Mouse (Mus musculus): ENCODE measurements around the gene Thop1. TPM values are rescaled to one million over a fixed set of nuclear protein-coding genes. Genes with fewer than 3 reads are reported as not detected.
"Not testable (repeated sequence)": the region's sequence is repeated elsewhere in the genome, so short reads cannot be mapped to it uniquely, and the experiment has no call there.

Gene Thop1
- polyA plus RNA-seq, 2 experiments = 15.0 to 21.7 TPM

GRCm38 (mm10) chr10:81057406-81058130, 12.3 kb upstream of the Thop1 start:
- TF ChIP-seq CTCF (IDR thresholded peaks at IDR 0.05; ENCODE audit: low read depth) = no peak
- no peak for TF ChIP-seq EP300 (IDR thresholded peaks at IDR 0.05; ENCODE audit: low read depth)
- DNase-seq (ENCODE audit: low read depth in 3 of 3, low spot score in 3 of 3) = no peak

DNA sequence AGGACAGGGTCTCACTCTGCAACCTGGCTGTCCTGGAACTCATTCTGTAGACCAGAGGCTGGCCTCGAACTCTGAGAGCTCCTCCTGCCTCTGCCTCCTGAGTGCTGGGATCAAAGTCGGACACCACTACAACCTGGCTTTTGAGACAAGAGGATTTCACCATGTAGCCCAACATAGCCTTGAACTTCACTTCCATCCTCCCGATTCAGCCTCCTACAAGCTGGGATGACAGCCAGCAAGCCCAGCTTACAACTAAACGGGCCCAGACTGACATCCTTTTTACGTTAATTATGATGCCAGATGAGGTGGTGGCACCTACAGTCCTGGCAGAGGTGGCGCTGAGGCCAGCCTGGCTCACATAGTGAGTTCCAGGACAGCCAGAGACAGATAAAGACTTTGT, 10.9 kb upstream of the Thop1 start:
- H3K4me3 ChIP-seq (ENCODE audit: insufficient read depth in 1 of 2, low read depth in 2 of 2, low read length in 2 of 2) = peak overlapping the region; percentile 86 to 95
- DNase-seq (ENCODE audit: low read depth in 3 of 3, low spot score in 3 of 3) = no peak
- no peak for TF ChIP-seq EP300 (IDR thresholded peaks at IDR 0.05; ENCODE audit: low read depth)
- no peak for TF ChIP-seq CTCF (IDR thresholded peaks at IDR 0.05; ENCODE audit: low read depth)
- H3K4me2 ChIP-seq (ENCODE audit: low read depth) = peak overlapping the region; percentile 82
- H3K9me3 ChIP-seq (ENCODE audit: control insufficient read depth, low read length) = no peaks in the 10 kb centered on the region
- peaks cover 0 to 8% of the 10 kb centered on the region in 2 experiments; a peak in 2 of 4 replicates for H3K4me1 ChIP-seq (replicated peaks; ENCODE audit: control insufficient read depth in 2 of 2, insufficient read depth in 2 of 2, low read length in 1 of 2)
- WGBS (ENCODE audit: insufficient replicate concordance) = 77% methylated on average over 6 of the region's 6 CpGs
- H3K9ac ChIP-seq (replicated peaks) = peak overlapping the region; percentile 65; the same call in 1 of the 2 replicates
- no peak for ATAC-seq (ENCODE audit: insufficient read depth)
- no peak overlapping the region for H3K27ac ChIP-seq
- H3K36me3 ChIP-seq (replicated peaks; ENCODE audit: control insufficient read depth, insufficient read depth, low read depth) = no peaks in the 10 kb centered on the region
- no peaks in the 10 kb centered on the region for H3K27me3 ChIP-seq (ENCODE audit: control insufficient read depth, insufficient read depth, low read length)

More at GRCm38 (mm10) chr10:81057406-81058130, 12.3 kb upstream of the Thop1 start:
- no peak for ATAC-seq (ENCODE audit: insufficient read depth)
- Histone ChIP-seq H3K4me3 (ENCODE audit: insufficient read depth in 1 of 2, low read depth in 2 of 2, low read length in 2 of 2) (no peak overlapping the region), H3K27me3 (ENCODE audit: control insufficient read depth, insufficient read depth, low read length) (no peaks in the 10 kb centered on the region), H3K4me2 (ENCODE audit: low read depth) (no peak overlapping the region), H3K9ac (replicated peaks) (no peak overlapping the region), H3K4me1 (replicated peaks; ENCODE audit: control insufficient read depth in 2 of 2, insufficient read depth in 2 of 2, low read length in 1 of 2) (peaks cover 0 to 8% of the 10 kb centered on the region in 2 experiments; a peak in 2 of 4 replicates), H3K9me3 (ENCODE audit: control insufficient read depth, low read length) (no peaks in the 10 kb centered on the region), H3K36me3 (replicated peaks; ENCODE audit: control insufficient read depth, insufficient read depth, low read depth) (no peaks in the 10 kb centered on the region), H3K27ac (no peak overlapping the region)
- WGBS (ENCODE audit: insufficient replicate concordance) = 82% methylated on average over 23 of the region's 23 CpGs

DNA sequence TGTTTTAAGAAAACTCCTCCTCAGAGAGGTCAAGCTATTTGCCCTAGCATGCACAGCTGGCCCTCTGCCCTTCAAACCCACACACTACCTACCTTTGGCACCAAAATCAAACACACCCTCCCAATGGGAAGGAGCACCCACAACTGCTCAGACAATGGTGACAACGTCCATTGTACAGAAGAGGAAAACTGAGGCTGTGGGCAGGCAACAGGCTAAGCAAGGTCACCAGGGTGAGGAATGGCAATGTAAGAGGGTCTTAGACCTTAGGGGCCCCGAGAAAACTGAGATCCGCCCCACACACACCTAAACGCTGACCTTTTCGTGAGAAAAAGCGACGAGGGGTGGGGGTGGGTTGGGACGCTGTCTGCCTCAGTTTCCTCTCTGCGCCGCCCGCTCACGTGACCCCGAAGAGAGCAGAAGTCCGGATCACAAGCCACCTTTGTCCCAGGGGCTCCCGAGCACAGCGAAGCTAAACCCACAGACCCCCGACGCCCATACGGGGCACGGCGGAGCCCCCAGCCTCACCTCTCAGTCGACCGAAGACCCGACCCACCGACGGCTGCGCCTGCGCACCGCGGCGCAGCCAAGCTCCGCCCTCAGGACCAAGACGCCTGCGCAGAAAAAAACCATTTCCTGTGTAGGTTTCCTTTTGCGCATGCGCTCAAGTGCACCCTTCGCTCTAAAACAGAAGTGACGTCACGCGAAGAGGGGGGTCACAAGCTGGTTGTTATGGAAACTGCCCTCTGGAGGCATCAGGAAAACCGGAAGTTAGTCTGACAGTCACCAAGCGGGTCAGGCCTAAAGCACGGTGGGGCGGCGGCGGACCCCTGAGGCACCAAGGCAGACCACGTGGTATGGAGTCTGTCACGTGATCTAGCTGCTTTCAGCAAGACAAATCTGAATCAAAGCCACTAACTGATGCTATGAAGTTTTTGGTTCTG, 10.0 kb upstream of the Thop1 start, which contains the start of gene Sgta:
Gene Sgta, minus strand, starts transcription at position 579 of the 941 bp plus-strand sequence.
- under 1% methylated on average over 48 of the region's 48 CpGs for WGBS (ENCODE audit: insufficient replicate concordance)
- Histone ChIP-seq H3K4me3 (ENCODE audit: insufficient read depth in 1 of 2, low read depth in 2 of 2, low read length in 2 of 2) (peak within 1 kb of the TSS; percentile 86 to 95), H3K27ac (no peak within 1 kb of the TSS), H3K4me1 (replicated peaks; ENCODE audit: control insufficient read depth in 2 of 2, insufficient read depth in 2 of 2, low read length in 1 of 2) (peaks cover 0 to 8% of the 10 kb centered on the region in 2 experiments; a peak in 2 of 4 replicates), H3K9ac (replicated peaks) (peak within 1 kb of the TSS; percentile 65), H3K9me3 (ENCODE audit: control insufficient read depth, low read length) (no peaks in the 10 kb centered on the region), H3K36me3 (replicated peaks; ENCODE audit: control insufficient read depth, insufficient read depth, low read depth) (no peaks in the 10 kb centered on the region), H3K4me2 (ENCODE audit: low read depth) (peak within 1 kb of the TSS; percentile 82), H3K27me3 (ENCODE audit: control insufficient read depth, insufficient read depth, low read length) (no peaks in the 10 kb centered on the region)
- TF ChIP-seq EP300 (IDR thresholded peaks at IDR 0.05; ENCODE audit: low read depth) (no peak), CTCF (IDR thresholded peaks at IDR 0.05; ENCODE audit: low read depth) (0 out of 2 replicates have a peak, but pooled peaks have one; percentile 14)
- ATAC-seq (ENCODE audit: insufficient read depth) = peak; percentile 84
- peak; percentile 96 to 98 (median 97) for DNase-seq (ENCODE audit: low read depth in 3 of 3, low spot score in 3 of 3)

GRCm38 (mm10) chr10:81062710-81063109, 7.1 kb upstream of the Thop1 start:
- DNase-seq (ENCODE audit: low read depth in 3 of 3, low spot score in 3 of 3) (no peak), ATAC-seq (ENCODE audit: insufficient read depth) (no peak)
- WGBS (ENCODE audit: insufficient replicate concordance) = 48% methylated on average over 4 of the region's 4 CpGs
- no peak overlapping the region for H3K27ac ChIP-seq
- no peaks in the 10 kb centered on the region for H3K36me3 ChIP-seq (replicated peaks; ENCODE audit: control insufficient read depth, insufficient read depth, low read depth)
- no peak overlapping the region for H3K4me2 ChIP-seq (ENCODE audit: low read depth)
- no peak overlapping the region for H3K9ac ChIP-seq (replicated peaks)
- H3K4me1 ChIP-seq (replicated peaks; ENCODE audit: control insufficient read depth in 2 of 2, insufficient read depth in 2 of 2, low read length in 1 of 2) = peaks cover 0 to 8% of the 10 kb centered on the region in 2 experiments; a peak in 2 of 4 replicates
- no peaks in the 10 kb centered on the region for H3K9me3 ChIP-seq (ENCODE audit: control insufficient read depth, low read length)
- no peaks in the 10 kb centered on the region for H3K27me3 ChIP-seq (ENCODE audit: control insufficient read depth, insufficient read depth, low read length)
- TF ChIP-seq CTCF (IDR thresholded peaks at IDR 0.05; ENCODE audit: low read depth) (no peak), EP300 (IDR thresholded peaks at IDR 0.05; ENCODE audit: low read depth) (no peak)
- H3K4me3 ChIP-seq (ENCODE audit: insufficient read depth in 1 of 2, low read depth in 2 of 2, low read length in 2 of 2) = no peak overlapping the region

- H3K9ac ChIP-seq (replicated peaks); H3K9me3 ChIP-seq (ENCODE audit: control insufficient read depth, low read length); DNase-seq (ENCODE audit: low read depth in 3 of 3, low spot score in 3 of 3); H3K36me3 ChIP-seq (replicated peaks; ENCODE audit: control insufficient read depth, insufficient read depth, low read depth); ATAC-seq (ENCODE audit: insufficient read depth); H3K27me3 ChIP-seq (ENCODE audit: control insufficient read depth, insufficient read depth, low read length); H3K4me3 ChIP-seq (ENCODE audit: insufficient read depth in 1 of 2, low read depth in 2 of 2, low read length in 2 of 2); H3K27ac ChIP-seq; H3K4me2 ChIP-seq (ENCODE audit: low read depth); H3K4me1 ChIP-seq (replicated peaks; ENCODE audit: control insufficient read depth in 2 of 2, insufficient read depth in 2 of 2, low read length in 1 of 2): not testable (repeated sequence)
- 73% methylated on average over 8 of the region's 8 CpGs for WGBS (ENCODE audit: insufficient replicate concordance)
Measured at GRCm38 (mm10) chr10:81064519-81064918, 5.3 kb upstream of the Thop1 start.
